Comparison of ENCODE assay signal across 1 mouse cellular context in the genomic region with DNA sequence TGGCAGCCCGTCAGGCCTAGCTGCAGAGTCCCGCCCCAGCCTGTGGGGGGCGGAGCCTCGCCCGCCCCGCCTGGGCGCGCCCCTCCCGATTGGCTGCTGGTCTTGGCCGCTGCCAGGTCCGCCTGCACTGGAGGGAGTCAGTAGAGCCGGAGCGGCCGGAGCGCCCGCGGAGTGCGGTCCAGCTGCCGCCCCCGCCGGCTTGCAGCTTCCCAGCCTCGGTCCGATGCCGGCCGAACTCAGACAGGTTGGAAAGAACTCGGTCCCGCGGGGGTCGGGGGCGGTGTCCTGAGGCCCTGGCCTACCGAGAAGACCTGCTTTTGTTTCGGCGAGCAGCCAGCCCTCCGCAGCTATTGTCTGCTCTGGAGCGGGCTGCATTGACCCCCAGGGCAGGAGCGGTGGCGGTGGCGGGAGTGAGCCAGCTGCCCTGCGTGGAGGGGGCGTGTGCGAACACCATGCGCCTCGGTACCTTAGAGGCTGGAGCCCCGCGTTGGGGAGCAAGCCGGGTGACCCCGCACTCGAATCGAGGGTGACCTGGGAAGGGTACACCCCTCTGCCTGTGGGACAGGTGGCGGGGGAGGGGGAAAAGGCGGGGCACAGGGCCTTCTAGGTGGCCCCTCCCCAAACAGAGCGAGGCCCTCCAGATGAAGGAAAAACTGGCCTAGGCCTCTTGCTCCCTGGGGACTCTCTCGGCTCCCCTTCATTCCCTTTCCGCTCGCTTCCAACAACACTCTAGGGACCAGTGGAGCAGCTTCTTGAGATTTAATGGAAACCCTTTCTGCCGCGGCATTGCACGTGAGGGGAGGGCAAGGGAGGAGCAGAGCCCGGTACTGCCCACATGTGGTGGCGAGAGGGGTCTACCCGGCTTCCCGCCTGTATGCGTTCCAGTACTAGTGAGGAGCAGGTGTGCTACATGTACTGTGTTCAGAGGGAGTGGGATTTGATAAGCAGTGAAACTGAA.
A peak's percentile ranks its signal among the peaks of the same experiment; 100 is the strongest.
TF ChIP-seq lines count a peak whose summit lies in the region.

No protein-coding gene starts in this region.

TF ChIP-seq in CH12.LX, 34 proteins besides CTCF, POLR2A, EP300 and RAD21:
- TF ChIP-seq MAFK (IDR thresholded peaks at IDR 0.05; ENCODE audit: insufficient replicate concordance, low read length), result no peak
- peak; percentile 64 for TF ChIP-seq NELFE (IDR thresholded peaks at IDR 0.05; ENCODE audit: low read depth, low read length)
- TF ChIP-seq SMC3 (IDR thresholded peaks at IDR 0.05; ENCODE audit: low read depth, low read length), result peak; percentile 52
- TF ChIP-seq RCOR1 (conservative IDR thresholded peaks at IDR 0.05; ENCODE audit: low read depth, low read length), result no peak
- no peak for TF ChIP-seq GABPA (IDR thresholded peaks at IDR 0.05; ENCODE audit: insufficient replicate concordance, low read depth, low read length)
- TF ChIP-seq POLR2AphosphoS2 (IDR thresholded peaks at IDR 0.05; ENCODE audit: low read depth, low read length), result no peak
- peak; percentile 76 for TF ChIP-seq SIN3A (IDR thresholded peaks at IDR 0.05; ENCODE audit: low read length)
- no peak for TF ChIP-seq ZC3H11A (IDR thresholded peaks at IDR 0.05; ENCODE audit: low read depth, low read length)
- TF ChIP-seq MAZ (IDR thresholded peaks at IDR 0.05; ENCODE audit: low read depth, low read length), result peak; percentile 74; the same call in 1 of the 2 replicates
- 0 out of 2 replicates have a peak, but pooled peaks have one; percentile 44 for TF ChIP-seq TCF12 (IDR thresholded peaks at IDR 0.05; ENCODE audit: low read depth, low read length)
- peak; percentile 19; the same call in 1 of the 2 replicates for TF ChIP-seq MAX (IDR thresholded peaks at IDR 0.05; ENCODE audit: low read length)
- no peak for TF ChIP-seq JUND (conservative IDR thresholded peaks at IDR 0.05; ENCODE audit: low read depth, low read length)
- no peak; the same call in none of the 2 replicates for TF ChIP-seq IRF4 (IDR thresholded peaks at IDR 0.05; ENCODE audit: low read depth, low read length)
- peak; percentile 99 for TF ChIP-seq BHLHE40 (IDR thresholded peaks at IDR 0.05; ENCODE audit: low read depth, low read length)
- TF ChIP-seq ZMIZ1 (IDR thresholded peaks at IDR 0.05; ENCODE audit: low read depth, low read length), result peak; percentile 63; the same call in 1 of the 2 replicates
- no peak for TF ChIP-seq CHD1 (IDR thresholded peaks at IDR 0.05; ENCODE audit: low read depth, low read length)
- TF ChIP-seq ETS1 (conservative IDR thresholded peaks at IDR 0.05; ENCODE audit: low read depth, low read length), result no peak
- TF ChIP-seq PAX5 (IDR thresholded peaks at IDR 0.05; ENCODE audit: low read length), result no peak
- no peak for TF ChIP-seq USF2 (conservative IDR thresholded peaks at IDR 0.05; ENCODE audit: low read depth, low read length)
- TF ChIP-seq ZNF384 (IDR thresholded peaks at IDR 0.05; ENCODE audit: low read depth, low read length), result no peak
- peak; percentile 76 for TF ChIP-seq MXI1 (IDR thresholded peaks at IDR 0.05; ENCODE audit: low read depth, low read length)
- no peak; the same call in 1 of the 2 replicates for TF ChIP-seq MYC (IDR thresholded peaks at IDR 0.05; ENCODE audit: low read depth, low read length)
- no peak for TF ChIP-seq USF1 (IDR thresholded peaks at IDR 0.05; ENCODE audit: low read depth, low read length)
- TF ChIP-seq UBTF (IDR thresholded peaks at IDR 0.05; ENCODE audit: low read depth, low read length), result peak; percentile 90
- TF ChIP-seq CHD2 (IDR thresholded peaks at IDR 0.05; ENCODE audit: low read length), result no peak
- peak; percentile 35; the same call in 1 of the 2 replicates for TF ChIP-seq MEF2A (IDR thresholded peaks at IDR 0.05; ENCODE audit: borderline replicate concordance, low read depth, low read length)
- no peak for TF ChIP-seq JUN (IDR thresholded peaks at IDR 0.05; ENCODE audit: insufficient read depth, low read depth, low read length)
- no peak for TF ChIP-seq KAT2A (IDR thresholded peaks at IDR 0.05; ENCODE audit: insufficient replicate concordance, low read length)
- no peak for TF ChIP-seq NRF1 (IDR thresholded peaks at IDR 0.05; ENCODE audit: low read depth, low read length)
- no peak for TF ChIP-seq E2F4 (IDR thresholded peaks at IDR 0.05; ENCODE audit: insufficient replicate concordance, low read depth, low read length)
- TF ChIP-seq ZKSCAN1 (IDR thresholded peaks at IDR 0.05; ENCODE audit: borderline replicate concordance, low read depth, low read length), result no peak
- TF ChIP-seq HCFC1 (IDR thresholded peaks at IDR 0.05; ENCODE audit: low read depth, low read length), result no peak; the same call in 1 of the 2 replicates
- TF ChIP-seq ELF1 (IDR thresholded peaks at IDR 0.05; ENCODE audit: low read depth, low read length), result no peak; the same call in 1 of the 2 replicates
- TF ChIP-seq TBP (conservative IDR thresholded peaks at IDR 0.05; ENCODE audit: low read depth, low read length), result no peak
